In the genomic region with DNA sequence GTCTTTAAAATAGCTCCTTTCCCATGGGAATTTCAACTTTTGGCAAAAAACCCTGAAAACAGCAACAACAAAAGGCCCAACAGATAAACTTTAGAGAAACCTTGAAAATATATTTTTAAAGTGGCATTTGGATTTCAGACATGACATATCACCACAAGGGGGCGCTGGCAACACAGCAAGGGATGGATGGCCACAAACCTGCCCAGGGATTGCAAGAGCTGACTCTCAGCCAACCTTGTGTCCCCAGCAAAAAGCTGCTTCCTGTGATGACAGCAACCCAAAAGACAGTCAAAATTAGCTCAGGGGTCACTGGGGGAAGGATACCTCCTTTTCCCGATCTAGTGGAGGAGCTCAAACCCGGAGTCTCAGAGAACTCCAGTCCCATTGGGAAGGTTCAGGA, we compare ENCODE assay signal across 8 mouse cellular contexts. TPM values are rescaled to one million over a fixed set of nuclear protein-coding genes. Genes with fewer than 3 reads are reported as not detected.
DNase-seq lines count a peak whose midpoint lies in the region; ATAC-seq and TF ChIP-seq lines count a peak whose summit lies in the region.

No protein-coding gene starts in this region.

- no peaks in the 10 kb centered on the region for H3K27me3 ChIP-seq in liver, embryonic 14.5 days (ENCODE audit: control insufficient read depth, insufficient read depth, low read length)

- TF ChIP-seq EP300 in liver, embryonic 14.5 days (IDR thresholded peaks at IDR 0.05; ENCODE audit: low read depth) = no peak

- no peak overlapping the region for H3K4me2 ChIP-seq in liver, embryonic 14.5 days (ENCODE audit: low read depth)

- H3K27ac ChIP-seq in liver, embryonic 14.5 days = no peak overlapping the region

- H3K36me3 ChIP-seq in liver, embryonic 14.5 days (replicated peaks; ENCODE audit: control insufficient read depth, insufficient read depth, low read depth) = no peaks in the 10 kb centered on the region

- 9% methylated on average over 3 of the region's 3 CpGs for WGBS in liver, embryonic 14.5 days (ENCODE audit: insufficient replicate concordance)

- no peak overlapping the region for H3K9ac ChIP-seq in liver, embryonic 14.5 days (replicated peaks)

- DNase-seq in 416B (ENCODE audit: low read depth) (peak; percentile 85), R1 (ENCODE audit: low read depth, low spot score) (peak; percentile 78)
- DNase-seq in cerebellum, postnatal 10 days = peak; percentile 92 to 94
- peak; percentile 86 for DNase-seq in gastrocnemius, postnatal 10 days
- peak; percentile 92 for DNase-seq in kidney, postnatal 10 days
- DNase-seq in liver, embryonic 14.5 days (ENCODE audit: low read depth in 3 of 3, low spot score in 3 of 3) = peak in 2 of 3 experiments; percentile 23 to 27
- DNase-seq in ovary, postnatal 10 days (ENCODE audit: low spot score) = peak; percentile 41
- peak; percentile 37 to 85 for DNase-seq in thymus, postnatal 10 days (ENCODE audit: low spot score in 2 of 2)

- H3K9me3 ChIP-seq in liver, embryonic 14.5 days (ENCODE audit: control insufficient read depth, low read length) = no peaks in the 10 kb centered on the region

- ATAC-seq in liver, embryonic 14.5 days (ENCODE audit: insufficient read depth) = no peak

- TF ChIP-seq CTCF in liver, embryonic 14.5 days (IDR thresholded peaks at IDR 0.05; ENCODE audit: low read depth) = peak; percentile 83

- H3K4me1 ChIP-seq in liver, embryonic 14.5 days (replicated peaks; ENCODE audit: control insufficient read depth in 2 of 2, insufficient read depth in 2 of 2, low read length in 1 of 2) = no peaks in the 10 kb centered on the region

- H3K4me3 ChIP-seq in liver, embryonic 14.5 days (ENCODE audit: insufficient read depth in 1 of 2, low read depth in 2 of 2, low read length in 2 of 2) = no peak overlapping the region

RNA-seq across cellular contexts. Expression of gene Cyp2u1, which starts 17.2 kb away (rescaled TPM):
- 1 to 10 TPM; 3.5 to 5.8 TPM for total RNA-seq in gastrocnemius, postnatal 10 days (2021)
- polyA plus RNA-seq in liver, embryonic 14.5 days (2012; rRNA removed) = 0.15 TPM in 2 replicates
- polyA plus RNA-seq in liver, embryonic 14.5 days (2014; fragmentation: Nextera tagmentation; extraction: Ambion mirVana) = 0.04 and 0.08 TPM in 2 replicates

RNA-seq across cellular contexts. Expression of gene Hadh, which starts 48.3 kb away (rescaled TPM):
- 100 to 1,000 TPM; 208 to 234 TPM for total RNA-seq in gastrocnemius, postnatal 10 days (2021)
- 61.1 and 78.3 TPM in 2 replicates for polyA plus RNA-seq in liver, embryonic 14.5 days (2012; rRNA removed)
- 98.0 and 109 TPM in 2 replicates for polyA plus RNA-seq in liver, embryonic 14.5 days (2014; fragmentation: Nextera tagmentation; extraction: Ambion mirVana)

Comparison
In these comparisons a context has a peak if more than half of its experiments do, and no peak if none do; other contexts are left out.
1. DNase-seq: peak in every context shown above with its lines; median percentile 93 in cerebellum, postnatal 10 days; 92 in kidney, postnatal 10 days; 86 in gastrocnemius, postnatal 10 days; 85 in 416B; 78 in R1; 61 in thymus, postnatal 10 days; 41 in ovary, postnatal 10 days; 25 in liver, embryonic 14.5 days.